Mouse (Mus musculus) naive thymus-derived CD4-positive, alpha-beta T cell, adult 2 months (primary cell): Measurements from ENCODE around the gene Sypl.

Source experiments
- DNase-seq: peaks from one replicate; pipeline ENCODE4 v3.0.0-alpha.2; 2011; ENCODE audit warnings: low read depth

The Sypl gene

GRCm38 (mm10) chr12:33005858-33006257, 52.2 kb downstream of the Sypl start:
- DNase-seq: no peak

GRCm38 (mm10) chr12:33007176-33007575, 53.5 kb downstream of the Sypl start:
- DNase-seq: no peak

- DNase-seq: no peak
These were observed 54.8 kb downstream of the Sypl start for GRCm38 (mm10) chr12:33008305-33009110.

- no peak for DNase-seq
These were observed 55.7 kb downstream of the Sypl start for GRCm38 (mm10) chr12:33009206-33009966.

GRCm38 (mm10) chr12:33010026-33010425, 56.3 kb downstream of the Sypl start:
- DNase-seq: peak; percentile 84

- no peak for DNase-seq
These were observed 60.5 kb downstream of the Sypl start for GRCm38 (mm10) chr12:33014050-33014796.

GRCm38 (mm10) chr12:33015103-33015502, 61.4 kb downstream of the Sypl start:
- no peak for DNase-seq

- no peak for DNase-seq
These were observed 63.4 kb downstream of the Sypl start for GRCm38 (mm10) chr12:33016824-33017705.

GRCm38 (mm10) chr12:33018601-33019000, 64.9 kb downstream of the Sypl start:
- no peak for DNase-seq

- no peak for DNase-seq
These were observed 66.3 kb downstream of the Sypl start for GRCm38 (mm10) chr12:33020011-33020410.

GRCm38 (mm10) chr12:33021140-33021539, 67.4 kb downstream of the Sypl start:
- DNase-seq: no peak

- no peak for DNase-seq
These were observed 68.1 kb downstream of the Sypl start for GRCm38 (mm10) chr12:33021751-33022150.

GRCm38 (mm10) chr12:33024524-33024923, 70.8 kb downstream of the Sypl start:
- DNase-seq: no peak

GRCm38 (mm10) chr12:33027093-33027492, 73.4 kb downstream of the Sypl start:
- DNase-seq: peak; percentile 92

- DNase-seq: no peak
These were observed 74.5 kb downstream of the Sypl start for GRCm38 (mm10) chr12:33028109-33028691.

- no peak for DNase-seq
These were observed 75.0 kb downstream of the Sypl start for GRCm38 (mm10) chr12:33028708-33029107.
